Mouse (Mus musculus): ENCODE results near the gene Plod3. TPM values are rescaled to one million over a fixed set of nuclear protein-coding genes. Genes with fewer than 3 reads are reported as not detected.
A peak's percentile ranks its signal among the peaks of the same experiment; 100 is the strongest.
"Not testable (repeated sequence)": the region's sequence is repeated elsewhere in the genome, so short reads cannot be mapped to it uniquely, and the experiment has no call there.

Gene Plod3
- polyA plus RNA-seq, 1 experiment from 2014 or later, result 63.0 TPM

GRCm38 (mm10) chr5:136949551-136950336 is 37.1 kb upstream of the Plod3 start:
- H3K9ac ChIP-seq (ENCODE audit: low read length); H3K27me3 ChIP-seq (ENCODE audit: control insufficient read depth, insufficient read depth, low read depth, low read length); H3K36me3 ChIP-seq (ENCODE audit: control insufficient read depth, insufficient read depth, low read length); H3K27ac ChIP-seq (ENCODE audit: low read length); H3K4me1 ChIP-seq (replicated peaks; ENCODE audit: control insufficient read depth, insufficient read depth, low read length); H3K4me3 ChIP-seq (ENCODE audit: low read length); H3K9me3 ChIP-seq (ENCODE audit: control insufficient read depth, low read length); H3K4me2 ChIP-seq (ENCODE audit: low read depth, low read length); ATAC-seq (ENCODE audit: low read depth): not testable (repeated sequence)
- 66% methylated on average over 14 of the region's 14 CpGs for WGBS

- Histone ChIP-seq H3K27me3 (ENCODE audit: control insufficient read depth, insufficient read depth, low read depth, low read length) (no peaks in the 10 kb centered on the region), H3K4me3 (ENCODE audit: low read length) (no peak overlapping the region), H3K9me3 (ENCODE audit: control insufficient read depth, low read length) (no peaks in the 10 kb centered on the region), H3K36me3 (ENCODE audit: control insufficient read depth, insufficient read depth, low read length) (no peaks in the 10 kb centered on the region), H3K4me2 (ENCODE audit: low read depth, low read length) (no peak overlapping the region), H3K27ac (ENCODE audit: low read length) (no peak overlapping the region), H3K4me1 (replicated peaks; ENCODE audit: control insufficient read depth, insufficient read depth, low read length) (peaks cover 5% of the 10 kb centered on the region), H3K9ac (ENCODE audit: low read length) (no peak overlapping the region)
- no peak for ATAC-seq (ENCODE audit: low read depth)
- WGBS, result 83% methylated on average over 6 of the region's 6 CpGs
Measured at GRCm38 (mm10) chr5:136950521-136950920, 36.3 kb upstream of the Plod3 start.

DNA sequence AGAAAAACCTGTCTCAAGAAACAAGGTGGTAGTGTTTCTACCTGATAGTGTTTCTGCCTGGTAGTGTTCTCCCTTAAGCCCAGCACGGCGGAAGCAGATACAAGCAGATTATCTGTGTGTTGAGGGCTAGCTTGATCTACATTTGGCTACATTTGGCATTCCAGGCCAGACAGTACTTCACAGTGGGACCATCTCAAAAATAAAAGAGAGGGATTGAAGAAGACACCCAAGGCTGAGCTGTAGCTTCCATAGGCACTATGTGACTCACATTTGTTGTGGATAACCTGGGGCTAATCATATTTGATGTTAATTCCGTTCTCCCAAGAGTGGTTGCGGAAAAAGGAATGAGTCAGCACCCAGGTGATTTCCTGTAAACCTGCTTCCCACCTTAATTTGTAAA is 34.7 kb upstream of the Plod3 start:
- H3K4me3 ChIP-seq (ENCODE audit: low read length), result no peak overlapping the region
- H3K9ac ChIP-seq (ENCODE audit: low read length), result no peak overlapping the region
- H3K4me1 ChIP-seq (replicated peaks; ENCODE audit: control insufficient read depth, insufficient read depth, low read length), result peaks cover 9% of the 10 kb centered on the region
- no peak overlapping the region for H3K27ac ChIP-seq (ENCODE audit: low read length)
- WGBS, result 68% methylated on average over 4 of the region's 4 CpGs
- H3K36me3 ChIP-seq (ENCODE audit: control insufficient read depth, insufficient read depth, low read length), result no peaks in the 10 kb centered on the region
- H3K27me3 ChIP-seq (ENCODE audit: control insufficient read depth, insufficient read depth, low read depth, low read length), result no peaks in the 10 kb centered on the region
- H3K4me2 ChIP-seq (ENCODE audit: low read depth, low read length), result no peak overlapping the region
- no peaks in the 10 kb centered on the region for H3K9me3 ChIP-seq (ENCODE audit: control insufficient read depth, low read length)
- ATAC-seq (ENCODE audit: low read depth), result no peak

DNA sequence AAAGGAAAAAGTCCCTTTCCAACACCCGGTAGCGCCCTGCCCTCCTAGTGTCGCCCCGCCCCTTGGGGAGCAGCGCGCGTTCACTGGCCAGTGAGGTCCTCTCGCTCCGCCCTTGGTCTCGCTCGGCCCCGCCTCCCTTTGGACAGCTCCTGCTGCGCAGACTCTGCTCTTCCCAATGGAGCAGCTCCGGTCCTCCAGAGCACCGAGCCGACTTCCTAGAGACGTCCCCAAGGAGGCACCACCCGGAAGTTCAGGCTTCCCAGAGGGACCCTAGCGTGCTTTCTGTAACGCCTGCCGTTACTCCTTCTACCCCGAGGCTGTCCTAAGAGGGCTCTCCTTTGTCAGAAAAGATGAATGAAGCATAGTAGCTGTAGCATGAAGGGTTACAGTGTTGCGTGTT is 33.8 kb upstream of the Plod3 start, which contains the start of gene Fis1:
Fis1 (plus strand) TSS at position 261 of the 400 bp plus-strand sequence.
- no peaks in the 10 kb centered on the region for H3K9me3 ChIP-seq (ENCODE audit: control insufficient read depth, low read length)
- ATAC-seq (ENCODE audit: low read depth), result peak; percentile 100
- WGBS, result under 1% methylated on average over 23 of the region's 23 CpGs
- H3K4me2 ChIP-seq (ENCODE audit: low read depth, low read length), result peak within 1 kb of the TSS; percentile 68
- H3K27ac ChIP-seq (ENCODE audit: low read length), result peak within 1 kb of the TSS; percentile 67
- H3K36me3 ChIP-seq (ENCODE audit: control insufficient read depth, insufficient read depth, low read length), result no peaks in the 10 kb centered on the region
- H3K4me3 ChIP-seq (ENCODE audit: low read length), result peak within 1 kb of the TSS; percentile 89
- H3K27me3 ChIP-seq (ENCODE audit: control insufficient read depth, insufficient read depth, low read depth, low read length), result no peaks in the 10 kb centered on the region
- H3K9ac ChIP-seq (ENCODE audit: low read length), result peak within 1 kb of the TSS; percentile 87
- H3K4me1 ChIP-seq (replicated peaks; ENCODE audit: control insufficient read depth, insufficient read depth, low read length), result peaks cover 9% of the 10 kb centered on the region

GRCm38 (mm10) chr5:136953440-136953951 is 33.3 kb upstream of the Plod3 start:
- H3K27me3 ChIP-seq (ENCODE audit: control insufficient read depth, insufficient read depth, low read depth, low read length), result no peaks in the 10 kb centered on the region
- no peaks in the 10 kb centered on the region for H3K36me3 ChIP-seq (ENCODE audit: control insufficient read depth, insufficient read depth, low read length)
- H3K4me3 ChIP-seq (ENCODE audit: low read length), result peak overlapping the region; percentile 89
- H3K9ac ChIP-seq (ENCODE audit: low read length), result peak overlapping the region; percentile 87
- H3K9me3 ChIP-seq (ENCODE audit: control insufficient read depth, low read length), result no peaks in the 10 kb centered on the region
- ATAC-seq (ENCODE audit: low read depth), result peak; percentile 37
- peak overlapping the region; percentile 68 for H3K4me2 ChIP-seq (ENCODE audit: low read depth, low read length)
- H3K4me1 ChIP-seq (replicated peaks; ENCODE audit: control insufficient read depth, insufficient read depth, low read length), result peaks cover 11% of the 10 kb centered on the region
- WGBS, result under 1% methylated on average over 12 of the region's 12 CpGs
- peak overlapping the region; percentile 67 for H3K27ac ChIP-seq (ENCODE audit: low read length)

- Histone ChIP-seq H3K4me2 (ENCODE audit: low read depth, low read length) (no peak overlapping the region), H3K4me3 (ENCODE audit: low read length) (no peak overlapping the region), H3K9ac (ENCODE audit: low read length) (no peak overlapping the region), H3K4me1 (replicated peaks; ENCODE audit: control insufficient read depth, insufficient read depth, low read length) (peaks cover 18% of the 10 kb centered on the region), H3K27me3 (ENCODE audit: control insufficient read depth, insufficient read depth, low read depth, low read length) (no peaks in the 10 kb centered on the region), H3K27ac (ENCODE audit: low read length) (no peak overlapping the region), H3K9me3 (ENCODE audit: control insufficient read depth, low read length) (no peaks in the 10 kb centered on the region), H3K36me3 (ENCODE audit: control insufficient read depth, insufficient read depth, low read length) (no peaks in the 10 kb centered on the region)
- no peak for ATAC-seq (ENCODE audit: low read depth)
- WGBS, result 70% methylated on average over 4 of the region's 4 CpGs
Measured at GRCm38 (mm10) chr5:136955622-136956021, 31.2 kb upstream of the Plod3 start.

- 60% methylated on average over 1 of the region's 1 CpGs for WGBS
- H3K27ac ChIP-seq (ENCODE audit: low read length), result no peak overlapping the region
Measured at GRCm38 (mm10) chr5:136957250-136957649, 29.6 kb upstream of the Plod3 start.

GRCm38 (mm10) chr5:136958991-136959605 is 27.7 kb upstream of the Plod3 start:
- Histone ChIP-seq H3K9ac (ENCODE audit: low read length) (peak overlapping the region; percentile 17; the same call in 1 of the 2 replicates), H3K27me3 (ENCODE audit: control insufficient read depth, insufficient read depth, low read depth, low read length) (no peaks in the 10 kb centered on the region), H3K4me1 (replicated peaks; ENCODE audit: control insufficient read depth, insufficient read depth, low read length) (peaks cover 27% of the 10 kb centered on the region), H3K4me3 (ENCODE audit: low read length) (no peak overlapping the region), H3K27ac (ENCODE audit: low read length) (peak overlapping the region; percentile 90), H3K36me3 (ENCODE audit: control insufficient read depth, insufficient read depth, low read length) (peaks cover 9% of the 10 kb centered on the region), H3K9me3 (ENCODE audit: control insufficient read depth, low read length) (no peaks in the 10 kb centered on the region), H3K4me2 (ENCODE audit: low read depth, low read length) (peak overlapping the region; percentile 24; the same call in 1 of the 2 replicates)
- WGBS, result 37% methylated on average over 5 of the region's 5 CpGs
- peak; percentile 44 for ATAC-seq (ENCODE audit: low read depth)

More at GRCm38 (mm10) chr5:136957250-136957649, 29.6 kb upstream of the Plod3 start:
- Histone ChIP-seq H3K4me2 (ENCODE audit: low read depth, low read length) (no peak overlapping the region), H3K27me3 (ENCODE audit: control insufficient read depth, insufficient read depth, low read depth, low read length) (no peaks in the 10 kb centered on the region), H3K4me3 (ENCODE audit: low read length) (no peak overlapping the region), H3K4me1 (replicated peaks; ENCODE audit: control insufficient read depth, insufficient read depth, low read length) (peaks cover 23% of the 10 kb centered on the region), H3K9me3 (ENCODE audit: control insufficient read depth, low read length) (no peaks in the 10 kb centered on the region), H3K36me3 (ENCODE audit: control insufficient read depth, insufficient read depth, low read length) (no peaks in the 10 kb centered on the region), H3K9ac (ENCODE audit: low read length) (no peak overlapping the region)
- no peak for ATAC-seq (ENCODE audit: low read depth)

GRCm38 (mm10) chr5:136960053-136960452 is 26.8 kb upstream of the Plod3 start:
- 82% methylated on average over 6 of the region's 6 CpGs for WGBS
- H3K4me1 ChIP-seq (replicated peaks; ENCODE audit: control insufficient read depth, insufficient read depth, low read length), result peaks cover 24% of the 10 kb centered on the region
- ATAC-seq (ENCODE audit: low read depth), result no peak

More at GRCm38 (mm10) chr5:136960053-136960452, 26.8 kb upstream of the Plod3 start:
- Histone ChIP-seq H3K9ac (ENCODE audit: low read length) (no peak overlapping the region), H3K4me3 (ENCODE audit: low read length) (no peak overlapping the region), H3K9me3 (ENCODE audit: control insufficient read depth, low read length) (no peaks in the 10 kb centered on the region), H3K27me3 (ENCODE audit: control insufficient read depth, insufficient read depth, low read depth, low read length) (no peaks in the 10 kb centered on the region), H3K4me2 (ENCODE audit: low read depth, low read length) (no peak overlapping the region), H3K36me3 (ENCODE audit: control insufficient read depth, insufficient read depth, low read length) (peaks cover 15% of the 10 kb centered on the region), H3K27ac (ENCODE audit: low read length) (0 out of 2 replicates have a peak overlapping the region, but pooled peaks have one; percentile 45)

Data from lung, embryonic 16.5 days (tissue).